Mouse (Mus musculus) liver, postnatal 0 days (tissue): ENCODE results near the gene Raet1e. TPM values are rescaled to one million over a fixed set of nuclear protein-coding genes. Genes with fewer than 3 reads are reported as not detected.
"Not testable (repeated sequence)": the region's sequence is repeated elsewhere in the genome, so short reads cannot be mapped to it uniquely, and the experiment has no call there.

Source experiments
- ATAC-seq: fragments of 200-750 bp; cut with Nextera tagmentation; 2 replicates; pipeline ENCODE4 v1.8.0; 2017; ENCODE audit warnings: mild to moderate bottlenecking, moderate library complexity
- DNase-seq: peaks from one replicate; pipeline ENCODE4 v3.0.0-alpha.2; 2016
- H3K27ac ChIP-seq: fragments of 300-500 bp; sonication (generic); 2 replicates; pipeline ENCODE4 v1.5.1; 2014; ENCODE audit warnings: antibody characterized with exemption, moderate library complexity, mild to moderate bottlenecking, low read depth
- H3K27me3 ChIP-seq: fragments of 300-500 bp; sonication (generic); 2 replicates; pipeline ENCODE4 v1.6.1; 2014; ENCODE audit warnings: low read length, control low read depth, mixed read lengths; ENCODE audit not compliant: insufficient read depth
- H3K36me3 ChIP-seq: fragments of 300-500 bp; sonication (generic); replicated peaks from 2 replicates; pipeline ENCODE4 v1.6.1; 2014; ENCODE audit warnings: mild to moderate bottlenecking, control low read depth, low read length, moderate library complexity, mixed read lengths; ENCODE audit not compliant: insufficient read depth
- H3K4me1 ChIP-seq: fragments of 300-500 bp; sonication (generic); 2 replicates; pipeline ENCODE4 v1.6.1; 2014; ENCODE audit warnings: antibody characterized with exemption, mild to moderate bottlenecking, control low read depth; ENCODE audit not compliant: insufficient read depth
- H3K4me2 ChIP-seq: fragments of 300-500 bp; sonication (generic); 2 replicates; pipeline ENCODE4 v1.6.1; 2014; ENCODE audit warnings: low read depth, mild to moderate bottlenecking, low read length, moderate library complexity, mixed read lengths
- H3K4me3 ChIP-seq: fragments of 300-500 bp; sonication (generic); 2 replicates; pipeline ENCODE4 v1.5.1; 2014; ENCODE audit warnings: low read depth, low read length
- H3K9ac ChIP-seq: fragments of 300-500 bp; sonication (generic); replicated peaks from 2 replicates; pipeline ENCODE4 v1.6.1; 2014; ENCODE audit warnings: mild to moderate bottlenecking, moderate library complexity
- H3K9me3 ChIP-seq: fragments of 300-500 bp; sonication (generic); 2 replicates; pipeline ENCODE4 v1.6.1; 2016; ENCODE audit warnings: mild to moderate bottlenecking, control low read depth, low read length, mixed read lengths
- CTCF ChIP-seq: sonication (generic); IDR thresholded peaks from 2 replicates; pipeline ENCODE4 v1.5.1; 2016; ENCODE audit warnings: antibody characterized with exemption, low read depth
- EP300 ChIP-seq: IDR thresholded peaks from 2 replicates; pipeline ENCODE4 v1.6.1; 2016; ENCODE audit warnings: antibody characterized with exemption, low read depth, mild to moderate bottlenecking
- WGBS: fragments of 180-500 bp; shearing (Covaris S2); extraction: QIAGEN DNeasy Blood & Tissue Kit; methylation state at CpG from one replicate; pipeline ENCODE4 v1.1.7; 2014; ENCODE audit not compliant: insufficient replicate concordance; 5-methylcytosine and 5-hydroxymethylcytosine counted together
- polyA plus RNA-seq: library from polyadenylated mRNA; unstranded; fragments of >200 nt; fragmentation: Nextera tagmentation; extraction: Ambion mirVana; gene quantifications from 2 replicates; pipeline ENCODE4 v1.2.1, GENCODE M21; 2015

Gene Raet1e
- polyA plus RNA-seq, 1 experiment from 2014 or later, result 2.1 TPM

GRCm38 (mm10) chr10:22149691-22150465 is 8.5 kb upstream of the Raet1e start:
- Histone ChIP-seq H3K27me3 (peaks cover 42% of the 10 kb centered on the region), H3K4me1 (peaks cover 10% of the 10 kb centered on the region; the same call in 1 of the 2 replicates), H3K36me3 (no peaks in the 10 kb centered on the region), H3K27ac (no peak overlapping the region), H3K9ac (peak overlapping the region; percentile 71), H3K4me2 (peak overlapping the region; percentile 96), H3K4me3 (peak overlapping the region; percentile 68), H3K9me3 (no peaks in the 10 kb centered on the region)
- no peak for TF ChIP-seq EP300
- no peak for TF ChIP-seq CTCF
- DNase-seq (peak; percentile 18), ATAC-seq (no peak)
- under 1% methylated on average over 50 of the region's 50 CpGs for WGBS

- H3K4me2 ChIP-seq, result peak overlapping the region; percentile 96
- no peak overlapping the region for H3K9ac ChIP-seq
- no peaks in the 10 kb centered on the region for H3K36me3 ChIP-seq
- under 1% methylated on average over 27 of the region's 27 CpGs for WGBS
- H3K27me3 ChIP-seq, result peaks cover 49% of the 10 kb centered on the region
- no peak for ATAC-seq
- no peaks in the 10 kb centered on the region for H3K9me3 ChIP-seq
- H3K4me3 ChIP-seq, result peak overlapping the region; percentile 68
- no peak overlapping the region for H3K27ac ChIP-seq
- DNase-seq, result peak; percentile 24
- TF ChIP-seq CTCF (no peak), EP300 (no peak)
- H3K4me1 ChIP-seq, result peaks cover 10% of the 10 kb centered on the region; the same call in 1 of the 2 replicates
Measured at GRCm38 (mm10) chr10:22150593-22150992, 7.8 kb upstream of the Raet1e start.

GRCm38 (mm10) chr10:22151056-22151862 is 7.1 kb upstream of the Raet1e start:
- peak overlapping the region; percentile 68 for H3K4me3 ChIP-seq
- H3K9me3 ChIP-seq, H3K9ac ChIP-seq, H3K36me3 ChIP-seq, H3K27ac ChIP-seq, ATAC-seq: not testable (repeated sequence)
- WGBS, result 2% methylated on average over 54 of the region's 55 CpGs
- H3K27me3 ChIP-seq, result peaks cover 56% of the 10 kb centered on the region
- peak; percentile 26 for DNase-seq
- peaks cover 10% of the 10 kb centered on the region; the same call in 1 of the 2 replicates for H3K4me1 ChIP-seq
- H3K4me2 ChIP-seq, result peak overlapping the region; percentile 96

- not testable (repeated sequence) for H3K4me3 ChIP-seq, H3K27ac ChIP-seq, H3K9me3 ChIP-seq, H3K9ac ChIP-seq, H3K4me2 ChIP-seq, H3K36me3 ChIP-seq, DNase-seq, ATAC-seq
- 3% methylated on average over 11 of the region's 11 CpGs for WGBS
- peaks cover 64% of the 10 kb centered on the region for H3K27me3 ChIP-seq
- H3K4me1 ChIP-seq, result peaks cover 10% of the 10 kb centered on the region; the same call in 1 of the 2 replicates
Measured at GRCm38 (mm10) chr10:22151863-22152640, 6.3 kb upstream of the Raet1e start.

GRCm38 (mm10) chr10:22153147-22153690 is 5.2 kb upstream of the Raet1e start:
- not testable (repeated sequence) for H3K36me3 ChIP-seq, H3K9ac ChIP-seq
- 11% methylated on average over 7 of the region's 7 CpGs for WGBS

GRCm38 (mm10) chr10:22154127-22154526 is 4.2 kb upstream of the Raet1e start:
- H3K27ac ChIP-seq, H3K4me3 ChIP-seq, H3K36me3 ChIP-seq, H3K9me3 ChIP-seq, ATAC-seq, H3K9ac ChIP-seq, H3K4me2 ChIP-seq: not testable (repeated sequence)
- Histone ChIP-seq H3K27me3 (peaks cover 82% of the 10 kb centered on the region), H3K4me1 (peaks cover 14% of the 10 kb centered on the region; the same call in 1 of the 2 replicates)
- under 1% methylated on average over 33 of the region's 38 CpGs for WGBS
- DNase-seq, result peak; percentile 22

More at GRCm38 (mm10) chr10:22153147-22153690, 5.2 kb upstream of the Raet1e start:
- Histone ChIP-seq H3K27me3 (peaks cover 73% of the 10 kb centered on the region), H3K4me1 (peaks cover 11% of the 10 kb centered on the region; the same call in 1 of the 2 replicates)
- not testable (repeated sequence) for H3K4me3 ChIP-seq, H3K27ac ChIP-seq, H3K4me2 ChIP-seq, DNase-seq, ATAC-seq, H3K9me3 ChIP-seq
